Mouse (Mus musculus) forelimb bud, embryonic 11.5 days (tissue): ENCODE measurements around the gene Gemin2.
"Not testable (repeated sequence)": the region's sequence is repeated elsewhere in the genome, so short reads cannot be mapped to it uniquely, and the experiment has no call there.

Experiments used
- DNase-seq: peaks from one replicate; pipeline ENCODE4 v3.0.0-alpha.2; 2012; ENCODE audit warnings: low read depth, low spot score

Gene Gemin2

DNA sequence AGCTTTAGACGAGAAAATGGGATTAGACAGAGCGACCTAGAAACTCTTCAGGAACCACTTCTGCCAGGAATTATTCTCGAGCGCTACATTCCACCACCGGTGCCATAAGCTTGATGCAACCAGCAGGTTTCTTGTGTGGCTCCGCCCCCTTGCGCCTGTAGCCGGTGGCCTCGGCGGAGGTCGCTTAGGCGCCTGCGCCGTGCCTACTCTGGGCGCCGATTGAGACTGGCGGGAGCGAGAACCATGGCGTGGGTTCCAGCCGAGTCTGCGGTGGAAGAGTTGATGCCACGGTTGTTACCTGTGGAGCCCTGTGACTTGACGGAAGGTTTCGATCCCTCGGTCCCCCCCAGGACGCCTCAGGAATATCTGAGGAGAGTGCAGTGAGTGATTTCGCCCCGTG, at the start of gene Gemin2:
TSS of gene Gemin2 (plus strand) at position 160 of the 400 bp plus-strand sequence.
- peak; percentile 91 for DNase-seq

DNA sequence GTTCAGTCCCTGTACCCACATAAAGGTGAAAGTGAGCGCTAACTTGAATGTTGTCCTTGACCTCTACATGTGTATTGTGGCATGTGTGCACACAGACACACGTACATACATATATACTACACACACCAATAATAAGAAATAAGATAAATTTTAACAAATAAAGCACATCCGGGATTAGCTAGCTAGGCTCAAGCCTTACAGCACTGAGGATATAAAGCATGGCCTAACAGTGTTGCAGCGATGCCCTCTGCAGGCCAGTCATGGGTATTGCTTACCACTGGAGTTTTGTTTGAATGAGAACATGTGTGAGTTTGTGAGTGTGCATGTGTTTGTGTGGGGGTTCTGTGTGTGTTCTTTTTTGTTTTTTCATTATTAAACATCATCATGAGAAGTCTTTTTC, 48.6 kb upstream of the Gemin2 start:
- peak; percentile 8 for DNase-seq

- no peak for DNase-seq
Observed at GRCm38 (mm10) chr12:58976966-58977365, 36.2 kb upstream of the Gemin2 start.

- not testable (repeated sequence) for DNase-seq
Observed at GRCm38 (mm10) chr12:58981178-58981661, 32.0 kb upstream of the Gemin2 start.

- DNase-seq, result no peak
Observed at GRCm38 (mm10) chr12:58985766-58986165, 27.4 kb upstream of the Gemin2 start.

DNA sequence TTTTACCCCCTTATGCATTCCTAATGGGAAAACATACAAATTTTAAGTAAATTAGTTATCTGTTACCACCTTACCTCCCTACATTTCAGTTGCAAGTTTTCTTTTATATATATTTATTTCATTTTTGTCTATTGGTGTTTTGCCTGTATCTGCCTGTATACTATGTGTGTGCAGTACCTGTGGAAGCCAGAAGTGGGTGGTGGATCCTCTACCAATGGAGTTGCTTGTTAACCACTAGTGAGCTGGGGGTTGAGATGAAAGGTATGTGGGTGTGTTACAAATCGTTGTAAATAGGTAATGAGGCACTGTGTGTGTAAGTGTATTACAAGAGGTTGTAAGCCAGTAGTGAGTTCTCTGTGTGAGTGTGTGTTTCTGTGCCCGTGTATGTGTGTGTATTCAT, 2.7 kb upstream of the Gemin2 start:
- DNase-seq, result no peak

GRCm38 (mm10) chr12:59011275-59011843, 1.8 kb upstream of the Gemin2 start:
- DNase-seq, result no peak

- DNase-seq, result peak; percentile 97
Observed at GRCm38 (mm10) chr12:59011844-59012709, 1.1 kb upstream of the Gemin2 start, which contains the start of gene Sec23a. Gene Sec23a, minus strand, starts transcription at chr12:59012017.

DNA sequence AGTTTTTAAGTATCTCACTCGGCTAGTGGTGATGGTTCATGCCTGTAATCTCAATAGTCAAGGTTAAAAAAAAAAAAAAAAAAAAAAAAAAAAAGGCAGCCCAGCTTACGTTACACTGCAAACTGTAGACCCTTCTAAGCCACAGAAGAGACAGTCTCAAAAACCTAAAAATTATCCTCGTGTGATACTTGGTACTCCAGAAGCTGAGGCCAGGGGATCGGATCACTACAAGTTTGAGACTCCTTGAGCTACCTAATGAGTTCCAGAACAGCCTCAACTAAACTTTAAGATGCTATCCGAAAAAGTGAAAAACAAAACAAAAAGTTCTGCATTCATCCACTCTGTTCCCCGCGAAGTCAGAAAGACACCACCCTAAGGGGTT, 492 bp upstream of the Gemin2 start:
- peak; percentile 21 for DNase-seq

- DNase-seq, result no peak
Observed at GRCm38 (mm10) chr12:59017970-59018369, 4.8 kb downstream of the Gemin2 start.

GRCm38 (mm10) chr12:59019891-59020290, 6.7 kb downstream of the Gemin2 start:
- no peak for DNase-seq

DNA sequence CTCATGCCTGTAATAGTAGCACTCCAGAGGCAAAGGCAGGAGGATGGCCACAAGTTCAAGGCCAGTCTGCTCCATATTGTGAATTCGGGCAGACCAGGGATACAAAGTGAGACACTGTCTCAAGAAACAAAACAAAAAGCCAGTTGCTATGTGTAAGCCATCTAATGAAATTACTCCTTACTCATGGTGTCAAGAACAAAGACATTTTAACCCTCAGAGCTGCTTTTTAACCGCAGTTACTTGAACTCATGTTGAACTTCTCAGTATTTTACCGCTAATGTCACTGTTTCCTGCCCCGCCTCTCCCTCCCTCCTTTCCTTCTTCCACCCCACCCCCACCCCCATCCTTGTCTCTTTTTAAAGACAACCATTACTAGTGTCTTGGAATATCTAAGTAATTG, 8.1 kb downstream of the Gemin2 start:
- no peak for DNase-seq

GRCm38 (mm10) chr12:59032101-59032500, 18.9 kb downstream of the Gemin2 start:
- DNase-seq, result no peak

GRCm38 (mm10) chr12:59039162-59039970, 26.2 kb downstream of the Gemin2 start:
- DNase-seq, result no peak

- DNase-seq, result peak; percentile 86
Observed at GRCm38 (mm10) chr12:59039971-59040844, 27.0 kb downstream of the Gemin2 start.

GRCm38 (mm10) chr12:59040851-59041250, 27.7 kb downstream of the Gemin2 start:
- no peak for DNase-seq

DNA sequence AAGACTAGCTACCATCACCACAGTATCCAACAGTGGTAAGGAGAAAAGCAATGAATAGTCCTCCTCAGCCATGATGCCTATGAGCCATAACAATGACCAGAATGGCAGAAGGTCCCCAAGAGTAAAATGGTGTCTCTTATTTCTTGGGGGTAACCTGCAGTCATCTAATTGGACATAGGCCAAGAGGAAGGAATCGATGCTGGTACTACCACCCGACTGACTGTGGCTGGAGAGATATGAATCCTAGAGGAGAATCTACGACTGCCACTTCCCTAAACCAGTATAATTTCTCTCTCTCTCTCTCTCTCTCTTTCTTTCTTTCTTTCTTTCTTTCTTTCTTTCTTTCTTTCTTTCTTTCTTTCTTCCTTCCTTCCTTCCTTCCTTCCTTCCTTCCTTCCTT, 39.3 kb downstream of the Gemin2 start:
- DNase-seq, result no peak

DNA sequence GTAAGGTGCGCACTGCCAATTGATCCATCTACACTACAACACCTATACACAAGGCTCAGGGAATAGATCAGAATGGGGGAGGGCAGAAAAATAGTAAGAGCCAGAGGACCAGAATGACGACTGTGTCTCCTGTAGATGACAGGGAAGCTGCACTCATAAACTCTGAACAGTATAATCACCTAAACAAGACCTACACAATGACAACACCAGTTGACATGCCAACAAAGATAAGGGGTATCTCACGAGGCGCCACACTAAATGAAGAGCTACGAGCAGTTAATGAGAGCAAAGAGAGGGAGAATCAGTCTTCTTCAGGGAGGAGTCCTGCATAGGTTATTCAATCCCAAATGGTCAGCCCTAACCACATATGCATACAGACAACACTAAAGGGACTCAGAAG, 40.0 kb downstream of the Gemin2 start:
- DNase-seq, result no peak

DNA sequence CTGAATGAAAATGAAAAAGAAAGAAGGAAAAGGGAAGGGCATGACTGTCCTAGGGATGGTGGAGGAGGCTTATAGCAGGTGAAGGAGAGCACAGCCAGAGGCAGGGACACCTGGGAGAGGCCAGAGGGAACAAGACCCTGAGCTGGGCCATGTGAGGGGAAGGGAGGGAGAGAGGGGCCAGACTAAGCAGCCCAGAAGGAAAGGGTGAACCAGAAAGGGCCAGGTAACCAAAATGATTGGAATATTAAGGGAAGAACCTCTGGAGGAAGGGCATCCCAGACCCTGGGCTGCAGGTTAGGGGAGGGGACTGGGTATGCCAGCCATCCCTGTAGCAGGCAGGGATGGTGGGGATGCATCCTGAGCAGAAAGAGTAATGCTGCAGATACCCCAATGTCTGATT, 40.8 kb downstream of the Gemin2 start:
- DNase-seq, result no peak

- no peak for DNase-seq
Observed at GRCm38 (mm10) chr12:59055196-59055850, 42.1 kb downstream of the Gemin2 start.

DNA sequence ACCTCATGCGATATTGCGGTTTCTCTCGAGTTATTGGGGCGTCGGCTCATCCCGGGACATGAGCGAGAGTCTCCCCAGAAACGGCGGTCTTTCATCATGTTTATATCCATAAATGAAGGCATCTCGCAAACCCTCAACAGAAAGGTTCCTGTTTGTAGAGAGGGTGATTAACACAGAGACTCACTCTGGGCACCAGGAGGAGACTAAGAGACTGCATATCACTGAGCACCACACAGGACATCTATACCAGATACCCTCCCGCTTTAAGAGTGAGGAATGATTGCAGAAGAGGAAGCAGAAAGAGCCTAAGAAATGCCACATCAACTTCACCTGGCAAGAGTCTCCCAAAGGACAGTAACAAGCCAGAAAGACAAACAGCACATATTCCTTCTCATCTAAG, 43.0 kb downstream of the Gemin2 start:
- DNase-seq, result no peak
